8 mouse cellular contexts compared by ENCODE assay signal in genomic region chr1:53352327-53353261, GRCm38 (mm10). TPM values are rescaled to one million over a fixed set of nuclear protein-coding genes. Genes with fewer than 3 reads are reported as not detected.
DNase-seq lines count a peak whose midpoint lies in the region; ATAC-seq and TF ChIP-seq lines count a peak whose summit lies in the region.

TSS of gene Asdurf (minus strand) at chr1:53352619.
TSS of gene Gm28551 (minus strand) at chr1:53352667.
TSS of gene Asnsd1 (minus strand) at chr1:53352752.

- H3K27me3 ChIP-seq in embryonic facial prominence, embryonic 15.5 days: no peaks in the 10 kb centered on the region
- no peaks in the 10 kb centered on the region for H3K27me3 ChIP-seq in limb, embryonic 14.5 days (ENCODE audit: control insufficient read depth, insufficient read depth, low read length)
- no peaks in the 10 kb centered on the region for H3K27me3 ChIP-seq in midbrain, postnatal 0 days (ENCODE audit: insufficient read depth, low read length)

- H3K9me3 ChIP-seq in embryonic facial prominence, embryonic 15.5 days (replicated peaks): no peaks in the 10 kb centered on the region
- no peaks in the 10 kb centered on the region for H3K9me3 ChIP-seq in limb, embryonic 14.5 days (ENCODE audit: control insufficient read depth, low read length)
- H3K9me3 ChIP-seq in midbrain, postnatal 0 days (ENCODE audit: low read length): no peaks in the 10 kb centered on the region

- peaks cover 15% of the 10 kb centered on the region for H3K36me3 ChIP-seq in embryonic facial prominence, embryonic 15.5 days
- peaks cover 15% of the 10 kb centered on the region for H3K36me3 ChIP-seq in limb, embryonic 14.5 days (ENCODE audit: control insufficient read depth, insufficient read depth, low read length)
- H3K36me3 ChIP-seq in midbrain, postnatal 0 days (ENCODE audit: insufficient read depth, low read length): peaks cover 10% of the 10 kb centered on the region

- H3K4me3 ChIP-seq in bone marrow, adult 2 months (replicated peaks; ENCODE audit: control insufficient read depth, low read depth, low read length): peak within 1 kb of the TSS; percentile 75
- peak within 1 kb of the TSS; percentile 89 for H3K4me3 ChIP-seq in embryonic facial prominence, embryonic 15.5 days (replicated peaks)
- H3K4me3 ChIP-seq in limb, embryonic 14.5 days (replicated peaks; ENCODE audit: low read length): peak within 1 kb of the TSS; percentile 83
- H3K4me3 ChIP-seq in midbrain, postnatal 0 days (ENCODE audit: low read depth, low read length): peak within 1 kb of the TSS; percentile 90

- WGBS in bone marrow, adult 2 months: under 1% methylated on average over 44 of the region's 44 CpGs
- 0% methylated on average over 44 of the region's 44 CpGs for WGBS in embryonic facial prominence, embryonic 15.5 days
- WGBS in limb, embryonic 14.5 days: under 1% methylated on average over 37 of the region's 44 CpGs
- WGBS in midbrain, postnatal 0 days: under 1% methylated on average over 33 of the region's 44 CpGs

- peak within 1 kb of the TSS; percentile 85 for H3K9ac ChIP-seq in embryonic facial prominence, embryonic 15.5 days
- H3K9ac ChIP-seq in limb, embryonic 14.5 days (ENCODE audit: low read depth, low read length, severe bottlenecking): peak within 1 kb of the TSS; percentile 87
- peak within 1 kb of the TSS; percentile 93 for H3K9ac ChIP-seq in midbrain, postnatal 0 days (replicated peaks; ENCODE audit: low read length, poor library complexity, severe bottlenecking)

- TF ChIP-seq POLR2A in bone marrow, adult 2 months (IDR thresholded peaks at IDR 0.05; ENCODE audit: borderline replicate concordance, control insufficient read depth, low read depth, low read length): peak; percentile 82; the same call in 1 of the 2 replicates
- peak; percentile 86; the same call in 1 of the 2 replicates for TF ChIP-seq POLR2A in limb, embryonic 14.5 days (IDR thresholded peaks at IDR 0.05; ENCODE audit: borderline replicate concordance, extremely low read depth, insufficient read depth, insufficient read length)

- TF ChIP-seq CTCF in bone marrow, adult 2 months (IDR thresholded peaks at IDR 0.05; ENCODE audit: control insufficient read depth, insufficient read depth, low read length): no peak
- peak; percentile 77 for TF ChIP-seq CTCF in midbrain, postnatal 0 days (IDR thresholded peaks at IDR 0.05)

- H3K27ac ChIP-seq in bone marrow, adult 2 months (ENCODE audit: control insufficient read depth, insufficient read depth, low read depth, low read length, poor library complexity): peak within 1 kb of the TSS; percentile 89
- peak within 1 kb of the TSS; percentile 90 for H3K27ac ChIP-seq in embryonic facial prominence, embryonic 15.5 days (replicated peaks)
- H3K27ac ChIP-seq in limb, embryonic 14.5 days (replicated peaks; ENCODE audit: low read depth, low read length): peak within 1 kb of the TSS; percentile 83
- peak within 1 kb of the TSS; percentile 91 for H3K27ac ChIP-seq in midbrain, postnatal 0 days (ENCODE audit: low read depth, low read length)

- ATAC-seq in embryonic facial prominence, embryonic 15.5 days (ENCODE audit: insufficient number of reproducible peaks, low FRiP score, low TSS enrichment, low read depth): peak; percentile 100
- ATAC-seq in limb, embryonic 14.5 days (ENCODE audit: low FRiP score, low read depth): peak; percentile 100
- ATAC-seq in midbrain, postnatal 0 days (ENCODE audit: low FRiP score): peak; percentile 100

- H3K4me1 ChIP-seq in bone marrow, adult 2 months (ENCODE audit: control insufficient read depth, insufficient read depth, low read length): no peaks in the 10 kb centered on the region; the same call in 1 of the 2 replicates
- 0 out of 2 replicates have a peak, but pooled peaks cover 3% of the 10 kb centered on the region for H3K4me1 ChIP-seq in embryonic facial prominence, embryonic 15.5 days
- H3K4me1 ChIP-seq in limb, embryonic 14.5 days (ENCODE audit: control insufficient read depth, insufficient read depth, low read length): peaks cover 6% of the 10 kb centered on the region
- no peaks in the 10 kb centered on the region for H3K4me1 ChIP-seq in midbrain, postnatal 0 days (ENCODE audit: insufficient read depth, low read length)

- DNase-seq in 416B (ENCODE audit: low read depth): peak; percentile 98
- DNase-seq in heart, adult 8-10 months (ENCODE audit: low spot score): peak; percentile 99
- peak; percentile 99 for DNase-seq in kidney, adult 9 months
- DNase-seq in limb, embryonic 14.5 days (ENCODE audit: low spot score): peak; percentile 97
- peak; percentile 98 for DNase-seq in midbrain, postnatal 0 days (ENCODE audit: low spot score)
- peak; percentile 95 to 96 for DNase-seq in spleen, postnatal 14 days (ENCODE audit: low spot score in 2 of 2)

- peak within 1 kb of the TSS; percentile 49 for H3K4me2 ChIP-seq in embryonic facial prominence, embryonic 15.5 days (replicated peaks)
- H3K4me2 ChIP-seq in limb, embryonic 14.5 days (replicated peaks; ENCODE audit: low read depth, low read length, severe bottlenecking): peak within 1 kb of the TSS; percentile 56
- H3K4me2 ChIP-seq in midbrain, postnatal 0 days (ENCODE audit: low read depth, low read length, poor library complexity, severe bottlenecking): peak within 1 kb of the TSS; percentile 56

RNA-seq across cellular contexts. Expression of gene Asdurf, which starts in this region (rescaled TPM):
- polyA plus RNA-seq in bone marrow, adult 2 months (2011; ENCODE audit: insufficient read depth, insufficient read length, low replicate concordance, missing spikeins): not detected in 2 replicates
- 9.3 TPM in 1 of 2 replicates, not detected in the other for polyA plus RNA-seq in embryonic facial prominence, embryonic 15.5 days (2015; fragmentation: Nextera tagmentation; extraction: Ambion mirVana)
- total RNA-seq in heart, adult 8-10 months (2022): 1 to 10 TPM in 3 of 4 experiments, not detected in 1; 1.3 to 9.5 (median 3.5) TPM
- polyA plus RNA-seq in limb, embryonic 14.5 days (2012; rRNA removed): not detected in 2 replicates
- polyA plus RNA-seq in limb, embryonic 14.5 days (2014; fragmentation: Nextera tagmentation; extraction: Ambion mirVana): 5.6 and 13.8 TPM in 2 replicates
- 14.0 TPM in 1 of 2 replicates, not detected in the other for total RNA-seq in midbrain, postnatal 0 days (2014; rRNA removed)
- 7.4 and 9.1 TPM in 2 replicates for polyA plus RNA-seq in midbrain, postnatal 0 days (2015; fragmentation: Nextera tagmentation; extraction: Ambion mirVana)

RNA-seq across cellular contexts. Expression of gene Gm28551, which starts in this region (rescaled TPM):
- not detected in 2 replicates for polyA plus RNA-seq in bone marrow, adult 2 months (2011; ENCODE audit: insufficient read depth, insufficient read length, low replicate concordance, missing spikeins)
- 0.52 and 0.67 TPM in 2 replicates for polyA plus RNA-seq in embryonic facial prominence, embryonic 15.5 days (2015; fragmentation: Nextera tagmentation; extraction: Ambion mirVana)
- total RNA-seq in heart, adult 8-10 months (2022): under 1 TPM in 1 of 4 experiments, not detected in 3; 0.25 TPM
- polyA plus RNA-seq in limb, embryonic 14.5 days (2012; rRNA removed): 0.23 and 0.47 TPM in 2 replicates
- polyA plus RNA-seq in limb, embryonic 14.5 days (2014; fragmentation: Nextera tagmentation; extraction: Ambion mirVana): 1.1 TPM in 2 replicates
- total RNA-seq in midbrain, postnatal 0 days (2014; rRNA removed): 0.66 and 2.5 TPM in 2 replicates
- polyA plus RNA-seq in midbrain, postnatal 0 days (2015; fragmentation: Nextera tagmentation; extraction: Ambion mirVana): 2.1 and 2.7 TPM in 2 replicates

RNA-seq across cellular contexts. Expression of gene Asnsd1, which starts in this region (rescaled TPM):
- 27.7 and 45.2 TPM in 2 replicates for polyA plus RNA-seq in bone marrow, adult 2 months (2011; ENCODE audit: insufficient read depth, insufficient read length, low replicate concordance, missing spikeins)
- polyA plus RNA-seq in embryonic facial prominence, embryonic 15.5 days (2015; fragmentation: Nextera tagmentation; extraction: Ambion mirVana): 64.0 and 65.4 TPM in 2 replicates
- 10 to 100 TPM; 52.9 to 61.2 (median 57.3) TPM for total RNA-seq in heart, adult 8-10 months (2022)
- 28.3 and 38.3 TPM in 2 replicates for polyA plus RNA-seq in limb, embryonic 14.5 days (2012; rRNA removed)
- polyA plus RNA-seq in limb, embryonic 14.5 days (2014; fragmentation: Nextera tagmentation; extraction: Ambion mirVana): 78.9 and 84.2 TPM in 2 replicates
- 28.3 and 41.7 TPM in 2 replicates for total RNA-seq in midbrain, postnatal 0 days (2014; rRNA removed)
- 52.1 and 55.1 TPM in 2 replicates for polyA plus RNA-seq in midbrain, postnatal 0 days (2015; fragmentation: Nextera tagmentation; extraction: Ambion mirVana)

Comparison
In these comparisons a context has a peak if more than half of its experiments do, and no peak if none do; other contexts are left out.
1. Peak in every context shown above with its lines: DNase-seq, ATAC-seq, H3K4me3 ChIP-seq and H3K27ac ChIP-seq.